Mouse (Mus musculus): ENCODE measurements around the gene Ube2h.

DNA sequence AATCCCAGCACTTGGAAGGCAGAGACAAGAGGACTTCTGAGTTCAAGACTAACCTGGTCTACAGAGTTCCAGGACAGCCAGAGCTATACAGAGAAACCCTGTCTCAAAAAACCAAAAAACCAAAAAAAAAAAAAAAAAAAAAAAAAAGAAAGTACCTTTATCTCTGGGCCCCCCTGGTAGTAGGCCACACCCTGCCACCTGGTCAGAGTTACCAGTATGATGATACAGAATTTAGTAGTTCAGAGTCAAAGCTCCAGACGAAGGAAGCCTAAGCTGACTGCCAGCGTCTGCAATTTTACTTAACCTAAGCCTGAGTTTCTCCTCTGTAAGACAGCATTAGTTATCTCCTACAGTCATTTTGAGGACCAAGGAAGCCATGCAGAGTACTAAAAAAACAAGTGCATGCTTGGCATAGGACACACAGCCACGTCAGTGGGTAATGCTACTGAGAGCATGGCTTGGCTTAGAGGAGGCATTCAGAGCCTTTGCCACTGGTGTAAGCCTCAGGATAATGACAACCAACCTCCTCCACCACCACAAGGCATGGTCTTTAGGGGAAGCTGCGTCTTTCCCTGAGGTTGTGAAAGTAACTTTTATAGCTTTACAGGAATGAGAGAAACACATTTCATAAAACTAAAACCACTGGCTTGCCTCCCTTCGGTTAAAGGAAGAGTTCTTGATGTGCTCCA lies 29.0 kb downstream of the Ube2h start:
- TF ChIP-seq CTCF (conservative IDR thresholded peaks at IDR 0.05; ENCODE audit: insufficient read depth, insufficient read length, low read depth, low read length): no peak
- no peak for TF ChIP-seq POLR2A (IDR thresholded peaks at IDR 0.05; ENCODE audit: low read depth, low read length)
